Mouse (Mus musculus) cortical plate, adult 2 months (tissue): Measurements from ENCODE around the gene Litaf. TPM values are rescaled to one million over a fixed set of nuclear protein-coding genes. Genes with fewer than 3 reads are reported as not detected.

Experiments used
- H3K27ac ChIP-seq: fragments of 200-500 bp; 2 replicates; pipeline ENCODE4 v1.5.1; 2012; ENCODE audit warnings: low read length, control low read depth, inconsistent platforms; ENCODE audit not compliant: insufficient read depth
- H3K4me1 ChIP-seq: fragments of 200-500 bp; 2 replicates; pipeline ENCODE4 v1.6.1; 2011; ENCODE audit warnings: low read length; ENCODE audit not compliant: control insufficient read depth, insufficient read depth
- H3K4me3 ChIP-seq: fragments of 200-500 bp; 2 replicates; pipeline ENCODE4 v1.5.1; 2011; ENCODE audit warnings: mild to moderate bottlenecking, low read length, control low read depth; ENCODE audit not compliant: insufficient read depth
- CTCF ChIP-seq: fragments of 200-500 bp; IDR thresholded peaks from 2 replicates; pipeline ENCODE4 v1.5.1; 2011; ENCODE audit warnings: mild to moderate bottlenecking, control low read depth, low read length; ENCODE audit not compliant: insufficient read depth; ENCODE audit errors: extremely low read depth
- POLR2A ChIP-seq: fragments of 200-500 bp; IDR thresholded peaks from 2 replicates; pipeline ENCODE4 v1.6.1; 2011; ENCODE audit warnings: mild to moderate bottlenecking, low read length, control low read depth; ENCODE audit not compliant: insufficient read depth; ENCODE audit errors: extremely low read depth
- polyA plus RNA-seq: library from polyadenylated mRNA; depleted of rRNA; stranded (reverse); fragments of >200 nt; gene quantifications from 2 replicates; pipeline ENCODE4 v1.2.3, GENCODE M21; 2012

The Litaf gene
- polyA plus RNA-seq, 1 experiment, result 45.0 TPM

DNA sequence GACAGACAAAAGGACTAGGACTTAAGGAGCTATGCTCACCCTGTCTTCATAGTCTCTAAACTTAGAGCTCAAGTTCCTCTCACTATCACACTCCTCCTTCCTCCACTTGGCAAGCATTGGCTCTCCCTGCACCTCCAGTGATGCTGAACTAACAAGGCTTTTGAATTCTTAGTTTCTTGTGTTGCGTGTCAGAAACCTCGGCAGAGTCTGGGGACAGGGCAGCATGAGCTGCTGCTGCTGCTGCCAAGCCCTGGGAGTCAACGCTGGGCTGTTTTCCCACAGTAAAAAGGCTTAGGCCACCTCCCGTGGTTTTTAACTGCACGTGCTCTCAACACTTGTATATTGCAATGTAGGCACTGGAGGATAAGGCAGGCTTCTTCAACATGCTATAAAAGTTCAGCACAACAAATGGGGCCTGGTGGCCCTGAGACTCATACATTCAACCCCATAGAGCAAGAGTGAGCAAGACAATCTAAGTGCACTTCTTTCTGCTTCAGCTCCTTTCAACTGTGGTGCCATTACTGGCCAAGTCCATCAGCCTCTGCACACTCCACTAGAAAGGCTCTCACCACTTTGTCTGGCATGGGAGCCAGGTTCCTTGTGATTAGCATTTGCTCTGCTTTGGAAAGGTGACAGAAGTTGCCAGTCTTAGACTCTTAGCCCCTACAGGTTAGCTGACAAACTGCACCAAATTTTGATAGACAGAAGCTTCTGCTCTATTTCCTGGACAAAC lies 21.1 kb upstream of the Litaf start:
- peaks cover 13% of the 10 kb centered on the region for H3K4me1 ChIP-seq
- TF ChIP-seq CTCF, result no peak
- no peak for TF ChIP-seq POLR2A

DNA sequence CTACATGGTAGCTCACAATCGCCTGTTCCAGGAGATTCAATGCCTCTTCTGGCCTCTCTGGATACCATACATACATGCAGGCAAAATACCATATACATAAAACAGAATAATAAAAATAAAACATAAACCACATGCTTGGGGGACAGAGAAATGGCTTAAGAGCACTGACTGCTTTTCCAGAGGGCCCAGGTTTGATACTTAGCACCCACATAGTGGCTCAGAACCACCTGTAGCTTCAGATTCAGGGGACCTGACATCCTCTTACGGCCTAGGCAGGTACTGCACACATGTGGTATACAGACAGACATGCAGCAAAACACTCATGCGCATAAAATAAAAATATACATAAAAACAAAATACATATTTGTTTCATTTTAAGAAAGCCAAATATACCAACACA lies 20.3 kb upstream of the Litaf start:
- no peak overlapping the region for H3K4me3 ChIP-seq
- peaks cover 12% of the 10 kb centered on the region for H3K4me1 ChIP-seq
- TF ChIP-seq POLR2A (no peak), CTCF (no peak)
- no peak overlapping the region for H3K27ac ChIP-seq

More for the DNA sequence above, 21.1 kb upstream of the Litaf start:
- no peak overlapping the region for H3K4me3 ChIP-seq
- no peak overlapping the region for H3K27ac ChIP-seq

DNA sequence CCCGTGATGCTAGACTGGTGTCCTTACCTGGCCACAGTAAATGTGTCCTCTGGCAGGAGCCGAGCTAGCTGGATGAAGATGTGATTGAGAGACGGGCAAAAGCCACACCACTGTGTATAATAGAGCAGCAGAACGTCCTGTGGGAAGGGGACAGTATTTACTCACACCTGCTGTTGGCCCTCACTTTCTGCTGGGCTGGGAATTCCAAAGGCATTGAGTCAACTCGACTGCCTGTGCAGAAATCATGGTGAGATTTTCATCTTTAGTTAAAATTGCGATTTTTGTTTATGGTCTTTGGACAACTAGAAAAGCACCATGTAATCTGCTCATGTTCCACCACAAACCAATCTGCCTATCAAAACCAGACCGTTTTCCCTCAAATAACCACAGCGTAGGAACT lies 18.2 kb upstream of the Litaf start:
- Histone ChIP-seq H3K4me1 (peaks cover 6% of the 10 kb centered on the region; the same call in 1 of the 2 replicates), H3K4me3 (no peak overlapping the region), H3K27ac (no peak overlapping the region)
- TF ChIP-seq CTCF (no peak), POLR2A (no peak)

DNA sequence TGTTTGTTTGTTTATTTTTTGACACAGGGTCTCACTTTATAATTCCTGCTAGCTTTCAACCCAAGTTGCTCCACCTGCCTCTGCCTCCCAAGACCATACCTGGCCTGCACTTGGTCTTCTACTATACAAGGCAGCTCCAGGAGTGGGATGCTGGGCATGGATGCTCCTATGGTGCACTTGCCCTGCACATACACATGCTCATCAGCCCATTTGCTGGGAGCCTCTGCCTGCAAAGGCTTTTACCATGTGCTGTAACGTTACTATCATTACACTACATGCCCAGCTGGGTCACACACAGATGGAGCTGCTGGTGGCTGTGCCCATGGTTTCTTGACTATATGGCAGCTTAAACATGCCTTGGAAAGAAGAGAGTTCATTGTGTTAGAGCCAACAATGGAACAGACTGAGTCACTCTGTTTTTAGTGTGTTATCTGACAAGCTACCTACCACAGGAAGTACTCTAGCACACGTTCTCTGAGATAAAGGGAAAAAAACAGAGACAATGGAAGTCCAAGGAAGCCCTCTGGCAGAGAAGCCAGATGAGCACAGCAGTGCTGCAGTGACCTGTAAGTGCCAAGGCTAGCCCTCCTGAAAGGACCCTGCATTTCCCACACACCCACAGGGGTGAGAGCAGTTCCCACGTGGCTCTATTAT lies 12.4 kb upstream of the Litaf start:
- Histone ChIP-seq H3K4me3 (no peak overlapping the region), H3K27ac (no peak overlapping the region), H3K4me1 (peaks cover 12% of the 10 kb centered on the region)
- no peak for TF ChIP-seq POLR2A
- no peak for TF ChIP-seq CTCF

DNA sequence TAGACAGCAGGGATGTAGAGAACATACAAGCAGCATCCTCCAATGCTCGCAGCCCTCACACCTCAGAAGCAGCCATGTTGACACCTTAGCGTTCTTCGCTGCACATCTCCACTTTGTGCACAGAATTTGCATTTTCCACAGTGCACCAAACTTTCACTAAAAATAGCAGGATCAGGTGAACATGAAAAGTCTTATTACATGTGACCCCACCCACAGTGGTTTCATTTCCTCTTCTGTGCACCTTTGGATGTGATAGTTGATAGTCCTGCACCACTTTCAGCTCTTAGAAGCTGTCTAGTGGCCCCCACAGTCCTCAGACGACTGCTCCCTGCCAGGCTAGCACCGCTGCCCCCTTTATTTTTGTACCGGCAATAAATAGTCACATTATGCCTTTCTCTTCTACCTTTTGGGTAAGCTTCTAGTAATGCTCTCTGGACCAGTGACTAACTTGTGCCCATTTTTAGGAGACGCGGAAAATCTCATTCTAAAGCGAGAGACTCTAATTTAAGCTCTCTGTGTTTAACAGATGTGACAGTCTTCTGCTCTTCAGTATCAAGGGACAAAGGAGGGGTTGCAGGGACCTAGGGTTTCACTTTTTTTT lies 11.7 kb upstream of the Litaf start:
- Histone ChIP-seq H3K4me3 (no peak overlapping the region), H3K4me1 (peaks cover 14% of the 10 kb centered on the region), H3K27ac (no peak overlapping the region)
- TF ChIP-seq CTCF, result no peak
- TF ChIP-seq POLR2A, result no peak

DNA sequence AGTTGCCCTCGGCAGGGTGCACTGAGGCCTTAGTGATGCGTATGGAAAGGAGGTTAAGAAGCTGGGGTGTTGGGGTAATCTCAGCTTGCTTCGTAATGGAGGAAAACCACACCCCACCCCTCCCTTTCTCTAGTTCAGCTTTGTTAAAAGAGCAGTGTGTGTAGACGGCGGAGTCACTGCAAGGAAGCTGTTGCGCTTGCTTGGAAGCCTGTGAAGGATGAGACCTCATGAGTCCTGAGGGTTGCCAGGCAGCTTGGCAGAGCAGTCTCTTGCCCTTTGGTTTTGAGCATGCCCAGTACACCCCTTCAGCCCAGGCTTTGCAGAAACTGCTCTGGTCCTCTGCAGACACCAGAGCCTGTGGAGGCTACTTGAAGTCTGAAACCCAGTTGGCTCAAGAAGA lies 7.1 kb upstream of the Litaf start:
- H3K4me1 ChIP-seq, result peaks cover 18% of the 10 kb centered on the region
- TF ChIP-seq POLR2A, result no peak
- no peak for TF ChIP-seq CTCF
- H3K4me3 ChIP-seq, result no peak overlapping the region
- no peak overlapping the region for H3K27ac ChIP-seq

DNA sequence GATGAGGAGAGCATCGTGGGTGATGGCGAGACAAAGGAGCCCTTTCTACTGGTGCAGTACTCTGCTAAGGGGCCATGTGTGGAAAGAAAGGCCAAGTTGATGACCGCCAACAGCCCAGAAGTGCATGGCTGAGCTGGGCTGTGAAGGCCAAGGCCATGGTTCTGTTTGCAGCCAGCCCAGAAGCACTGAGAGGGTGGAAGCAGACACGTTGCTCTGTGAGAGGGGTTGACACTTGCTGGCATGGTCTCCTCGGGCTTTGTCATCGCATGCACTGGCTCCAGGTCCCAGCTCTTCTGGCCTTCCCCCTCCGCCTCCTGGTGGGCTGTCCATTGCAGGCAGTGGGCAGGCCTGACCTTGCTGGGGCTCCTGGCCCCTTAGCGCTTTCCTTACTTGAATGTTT lies 6.5 kb upstream of the Litaf start:
- no peak for TF ChIP-seq CTCF
- no peak for TF ChIP-seq POLR2A

DNA sequence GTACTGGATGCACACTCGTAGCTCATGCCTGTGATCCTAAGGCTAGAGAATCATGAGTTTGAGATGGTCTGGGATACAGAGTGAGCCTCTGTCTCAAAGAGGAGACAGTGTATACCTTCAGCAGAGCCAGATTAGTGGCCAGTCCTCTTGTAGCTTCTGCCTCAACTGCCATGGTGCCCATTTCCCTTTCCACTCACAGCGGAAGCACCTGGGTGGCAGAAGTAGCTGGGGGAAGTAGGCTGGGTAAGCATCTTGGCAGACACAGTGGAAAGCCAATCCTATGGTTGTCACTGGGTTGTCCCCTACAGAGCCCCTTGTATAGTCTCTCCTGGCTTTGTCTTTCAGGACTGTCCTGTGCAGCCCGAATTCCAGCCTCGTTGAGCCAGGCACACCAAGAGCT lies 5.9 kb upstream of the Litaf start:
- no peak overlapping the region; the same call in 1 of the 2 replicates for H3K27ac ChIP-seq
- no peak overlapping the region for H3K4me3 ChIP-seq
- no peak for TF ChIP-seq POLR2A
- H3K4me1 ChIP-seq, result peaks cover 21% of the 10 kb centered on the region

More for the DNA sequence above, 6.5 kb upstream of the Litaf start:
- Histone ChIP-seq H3K4me3 (no peak overlapping the region), H3K4me1 (peaks cover 22% of the 10 kb centered on the region), H3K27ac (no peak overlapping the region; the same call in 1 of the 2 replicates)

DNA sequence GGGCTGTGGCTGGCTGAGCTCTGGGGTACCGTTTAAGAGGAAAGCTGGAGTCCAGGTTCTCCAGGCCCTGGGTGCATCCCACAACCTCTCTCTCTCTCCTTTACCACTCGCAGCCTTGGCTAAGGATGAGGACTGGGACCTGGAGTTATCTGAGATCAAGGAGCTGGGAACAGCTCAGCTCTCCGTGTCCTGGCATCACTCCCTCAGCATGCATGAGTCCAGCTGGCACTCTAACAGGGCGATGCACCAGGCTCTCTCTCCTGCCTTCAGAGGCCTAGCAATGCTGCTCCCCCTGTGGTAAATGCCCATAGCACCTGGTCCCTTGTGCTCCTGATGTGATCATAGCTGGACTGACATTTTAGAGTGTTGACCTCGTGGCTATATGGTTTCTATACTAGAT lies 5.2 kb upstream of the Litaf start:
- Histone ChIP-seq H3K27ac (no peak overlapping the region), H3K4me1 (peaks cover 21% of the 10 kb centered on the region), H3K4me3 (no peak overlapping the region)
- no peak for TF ChIP-seq POLR2A
- TF ChIP-seq CTCF, result no peak
